Mouse (Mus musculus) duodenum, adult 2 months (tissue): ENCODE data around the gene BC028528. TPM values are rescaled to one million over a fixed set of nuclear protein-coding genes. Genes with fewer than 3 reads are reported as not detected.

Experiments
- polyA plus RNA-seq: library from polyadenylated mRNA; depleted of rRNA; stranded (reverse); fragments of >200 nt; gene quantifications from 2 replicates; pipeline ENCODE4 v1.2.3, GENCODE M21; 2012; ENCODE audit warnings: low replicate concordance; rRNA removed

BC028528 gene
- 0.25 and 0.72 TPM in 2 replicates for polyA plus RNA-seq

GRCm38 (mm10) chr3:95891211-95892065 lies at the start of gene BC028528:
TSS of gene BC028528 (minus strand) at chr3:95892005.

GRCm38 (mm10) chr3:95928658-95929503 lies 37.1 kb upstream of the BC028528 start, which contains the start of gene Anp32e:
TSS of gene Anp32e (plus strand) at chr3:95929246.

GRCm38 (mm10) chr3:95904568-95904967 lies 12.8 kb upstream of the BC028528 start, which contains the start of gene Car14:
TSS of gene Car14 (minus strand) at chr3:95904691.

GRCm38 (mm10) chr3:95893606-95894316 lies 2.0 kb upstream of the BC028528 start, which contains the start of gene Aph1a:
TSS of gene Aph1a (plus strand) at chr3:95893969.

GRCm38 (mm10) chr3:95881979-95882815 lies 9.6 kb downstream of the BC028528 start, which contains the start of gene Ciart:
TSS of gene Ciart (minus strand) at chr3:95882251.

GRCm38 (mm10) chr3:95871392-95871867 lies 20.4 kb downstream of the BC028528 start, which contains the start of gene Mrps21:
TSS of gene Mrps21 (minus strand) at chr3:95871519.

GRCm38 (mm10) chr3:95855502-95856089 lies 36.2 kb downstream of the BC028528 start, which contains the start of gene Prpf3:
TSS of gene Prpf3 (minus strand) at chr3:95855885.

Other genes starting within 250 kb of the BC028528 start
- gene Mcl1, start 233.2 kb downstream of the BC028528 start, polyA plus RNA-seq = 99.3 and 378 TPM in 2 replicates
- 17.9 and 18.4 TPM in 2 replicates for gene Adamtsl4, start 204.1 kb downstream of the BC028528 start, polyA plus RNA-seq
- gene Ecm1, start 152.4 kb downstream of the BC028528 start, polyA plus RNA-seq = 123 and 175 TPM in 2 replicates
- 33.5 and 38.8 TPM in 2 replicates for gene Tars2, start 131.8 kb downstream of the BC028528 start, polyA plus RNA-seq
- gene Rprd2, start 73.1 kb downstream of the BC028528 start, polyA plus RNA-seq = 3.1 and 6.5 TPM in 2 replicates
- gene Prpf3, start 36.1 kb downstream of the BC028528 start, polyA plus RNA-seq = 6.7 and 7.3 TPM in 2 replicates
- 7.6 and 19.4 TPM in 2 replicates for gene Mrps21, start 20.5 kb downstream of the BC028528 start, polyA plus RNA-seq
- 1.6 and 1.8 TPM in 2 replicates for gene Ciart, start 9.8 kb downstream of the BC028528 start, polyA plus RNA-seq
- 241 and 300 TPM in 2 replicates for gene Aph1a, start 2.0 kb upstream of the BC028528 start, polyA plus RNA-seq
- gene Car14, start 12.7 kb upstream of the BC028528 start, polyA plus RNA-seq = 0.85 and 1.2 TPM in 2 replicates
- 3.7 and 8.3 TPM in 2 replicates for gene Anp32e, start 37.2 kb upstream of the BC028528 start, polyA plus RNA-seq
- 21.7 and 26.9 TPM in 2 replicates for gene Plekho1, start 104.0 kb upstream of the BC028528 start, polyA plus RNA-seq
- 3.6 and 4.1 TPM in 2 replicates for gene Vps45, start 166.5 kb upstream of the BC028528 start, polyA plus RNA-seq
- gene Otud7b, start 212.5 kb upstream of the BC028528 start, polyA plus RNA-seq = 7.5 and 20.3 TPM in 2 replicates